Mouse (Mus musculus) cerebellum, postnatal 4 days (tissue): ENCODE results near the gene Rasl11b.
A peak's percentile ranks its signal among the peaks of the same experiment; 100 is the strongest.

Source experiments
- DNase-seq, 2 experiments: peaks; one replicate each; pipeline ENCODE4 v3.0.0; 2022; ENCODE audit warnings: low spot score in 2 of 2, mixed read lengths in 1 of 2

The Rasl11b gene

GRCm38 (mm10) chr5:74188076-74188475 lies 7.0 kb upstream of the Rasl11b start:
- no peak for DNase-seq

- DNase-seq, result no peak
Measured at GRCm38 (mm10) chr5:74188886-74189285, 6.2 kb upstream of the Rasl11b start.

GRCm38 (mm10) chr5:74189484-74190160 lies 5.5 kb upstream of the Rasl11b start:
- DNase-seq, result no peak

GRCm38 (mm10) chr5:74190161-74190491 lies 5.0 kb upstream of the Rasl11b start:
- DNase-seq, result no peak

GRCm38 (mm10) chr5:74190911-74191310 lies 4.2 kb upstream of the Rasl11b start:
- DNase-seq, result no peak

GRCm38 (mm10) chr5:74193008-74193407 lies 2.1 kb upstream of the Rasl11b start:
- DNase-seq, result no peak

- no peak for DNase-seq
Measured at GRCm38 (mm10) chr5:74193626-74194025, 1.5 kb upstream of the Rasl11b start.

GRCm38 (mm10) chr5:74194027-74194840 lies 852 bp upstream of the Rasl11b start:
- DNase-seq, result no peak

- DNase-seq, result peak in 1 of 2 experiments; percentile 19
Measured at GRCm38 (mm10) chr5:74195614-74196306, 674 bp downstream of the Rasl11b start.

- no peak for DNase-seq
Measured at GRCm38 (mm10) chr5:74196307-74196618, 1.2 kb downstream of the Rasl11b start.

GRCm38 (mm10) chr5:74197541-74198330 lies 2.6 kb downstream of the Rasl11b start:
- DNase-seq, result no peak

GRCm38 (mm10) chr5:74198446-74198845 lies 3.4 kb downstream of the Rasl11b start:
- DNase-seq, result peak in 1 of 2 experiments; percentile 52

GRCm38 (mm10) chr5:74199793-74200192 lies 4.7 kb downstream of the Rasl11b start:
- DNase-seq, result no peak

GRCm38 (mm10) chr5:74200481-74200880 lies 5.4 kb downstream of the Rasl11b start:
- no peak for DNase-seq

GRCm38 (mm10) chr5:74201570-74202357 lies 6.7 kb downstream of the Rasl11b start:
- DNase-seq, result peak in 1 of 2 experiments; percentile 40

GRCm38 (mm10) chr5:74202515-74202914 lies 7.4 kb downstream of the Rasl11b start:
- DNase-seq, result no peak

- no peak for DNase-seq
Measured at GRCm38 (mm10) chr5:74204465-74204864, 9.4 kb downstream of the Rasl11b start.

- no peak for DNase-seq
Measured at GRCm38 (mm10) chr5:74205509-74205908, 10.4 kb downstream of the Rasl11b start.

GRCm38 (mm10) chr5:74206038-74206437 lies 11.0 kb downstream of the Rasl11b start:
- DNase-seq, result no peak

GRCm38 (mm10) chr5:74206649-74207048 lies 11.6 kb downstream of the Rasl11b start:
- DNase-seq, result no peak

- no peak for DNase-seq
Measured at GRCm38 (mm10) chr5:74207209-74207608, 12.1 kb downstream of the Rasl11b start.
